ENCODE assay signal across 8 mouse cellular contexts in genomic region chr2:146098853-146099717, GRCm38 (mm10).
DNase-seq lines count a peak whose midpoint lies in the region; ATAC-seq and TF ChIP-seq lines count a peak whose summit lies in the region.
"Had no signal": no experiment of that assay in that cellular context is flagged by ENCODE, and none has a peak within 500 bp of the region (broad histone marks: within the 10 kb centered on the region; RNA-seq: fewer than 3 reads in every experiment).

No protein-coding gene starts in this region.

- no peaks in the 10 kb centered on the region for H3K36me3 ChIP-seq in kidney, embryonic 16.5 days (ENCODE audit: insufficient read depth, low read length)
- H3K36me3 ChIP-seq in forebrain, embryonic 14.5 days (ENCODE audit: control insufficient read depth, insufficient read depth, low read length): no peaks in the 10 kb centered on the region

- no peaks in the 10 kb centered on the region for H3K27me3 ChIP-seq in kidney, embryonic 16.5 days (ENCODE audit: insufficient read depth, low read length)
- H3K27me3 ChIP-seq in forebrain, embryonic 14.5 days (replicated peaks; ENCODE audit: control insufficient read depth, insufficient read depth, low read length): no peaks in the 10 kb centered on the region

- no peak overlapping the region for H3K4me2 ChIP-seq in kidney, embryonic 16.5 days (replicated peaks; ENCODE audit: low read depth, low read length)
- H3K4me2 ChIP-seq in forebrain, embryonic 14.5 days (ENCODE audit: low read length): no peak overlapping the region

- WGBS in kidney, embryonic 16.5 days: 59% methylated on average over 16 of the region's 16 CpGs
- 32% methylated on average over 16 of the region's 16 CpGs for WGBS in forebrain, embryonic 14.5 days

- no peak overlapping the region for H3K27ac ChIP-seq in kidney, embryonic 16.5 days (ENCODE audit: low read length)
- no peak overlapping the region for H3K27ac ChIP-seq in forebrain, embryonic 14.5 days (ENCODE audit: low read depth, low read length)
- H3K27ac ChIP-seq in left cerebral cortex, adult 2 months: no peak overlapping the region

- TF ChIP-seq CTCF in brain, embryonic 14.5 days (IDR thresholded peaks at IDR 0.05; ENCODE audit: borderline replicate concordance, extremely low read depth, insufficient read depth, insufficient read length): no peak
- TF ChIP-seq CTCF in left cerebral cortex, adult 2 months (IDR thresholded peaks at IDR 0.05): no peak

- no peak for DNase-seq in kidney, postnatal 25 days
- DNase-seq in brain, embryonic 14.5 days (ENCODE audit: low read depth): peak; percentile 64
- DNase-seq in forebrain, embryonic 14.5 days (ENCODE audit: low spot score): no peak
- DNase-seq in gastrocnemius, adult 8-10 months (ENCODE audit: low spot score in 2 of 2): no peak
- no peak for DNase-seq in left cerebral cortex, adult 2 months (ENCODE audit: extremely low spot score in 1 of 2, low spot score in 2 of 2)
- DNase-seq: kidney, postnatal 4 days had no signal

- ATAC-seq in kidney, embryonic 16.5 days (ENCODE audit: low FRiP score, low TSS enrichment): peak; percentile 49; the same call in 1 of the 2 replicates
- ATAC-seq in forebrain, embryonic 14.5 days: peak; percentile 30
- ATAC-seq in megakaryocyte, adult 5-6 weeks (ENCODE audit: poor library complexity, severe bottlenecking): peak; percentile 42

- H3K9ac ChIP-seq in kidney, embryonic 16.5 days (replicated peaks; ENCODE audit: low read length): no peak overlapping the region
- no peak overlapping the region for H3K9ac ChIP-seq in forebrain, embryonic 14.5 days (ENCODE audit: low read length)

- intact Hi-C loops in left cerebral cortex, adult 2 months (cut with DNase I): no loop called here

- no peak for TF ChIP-seq POLR2A in brain, embryonic 14.5 days (IDR thresholded peaks at IDR 0.05; ENCODE audit: borderline replicate concordance, extremely low read depth, insufficient read depth, insufficient read length, poor library complexity, severe bottlenecking)

- H3K4me3 ChIP-seq in kidney, embryonic 16.5 days (ENCODE audit: low read length): no peak overlapping the region
- H3K4me3 ChIP-seq in forebrain, embryonic 14.5 days (ENCODE audit: low read depth, low read length): no peak overlapping the region
- no peak overlapping the region for H3K4me3 ChIP-seq in left cerebral cortex, adult 2 months

- no peaks in the 10 kb centered on the region for H3K9me3 ChIP-seq in kidney, embryonic 16.5 days (ENCODE audit: low read length)
- no peaks in the 10 kb centered on the region for H3K9me3 ChIP-seq in forebrain, embryonic 14.5 days (replicated peaks; ENCODE audit: control insufficient read depth, low read length)

- no peaks in the 10 kb centered on the region for H3K4me1 ChIP-seq in kidney, embryonic 16.5 days (ENCODE audit: insufficient read depth, low read length)
- H3K4me1 ChIP-seq in forebrain, embryonic 14.5 days (ENCODE audit: control insufficient read depth, insufficient read depth, low read length): peaks cover 4% of the 10 kb centered on the region; the same call in 1 of the 2 replicates
